Mouse (Mus musculus) midbrain, embryonic 16.5 days (tissue): ENCODE data around the gene Olfr612. TPM values are rescaled to one million over a fixed set of nuclear protein-coding genes. Genes with fewer than 3 reads are reported as not detected.
"Not testable (repeated sequence)": the region's sequence is repeated elsewhere in the genome, so short reads cannot be mapped to it uniquely, and the experiment has no call there.

Experiments
- ATAC-seq: fragments of 200-750 bp; cut with Nextera tagmentation; 2 replicates; pipeline ENCODE4 v1.8.0; 2017; ENCODE audit warnings: moderate TSS enrichment
- H3K27ac ChIP-seq: fragments of 300-500 bp; sonication (generic); 2 replicates; pipeline ENCODE4 v1.5.1; 2014; ENCODE audit warnings: mild to moderate bottlenecking, low read length, mixed read lengths
- H3K27me3 ChIP-seq: fragments of 300-500 bp; sonication (generic); 2 replicates; pipeline ENCODE4 v1.6.1; 2014; ENCODE audit warnings: low read depth, low read length, mixed read lengths; ENCODE audit not compliant: control insufficient read depth, insufficient read depth
- H3K36me3 ChIP-seq: fragments of 300-500 bp; sonication (generic); 2 replicates; pipeline ENCODE4 v1.6.1; 2014; ENCODE audit warnings: mild to moderate bottlenecking, low read length, moderate library complexity, mixed read lengths; ENCODE audit not compliant: control insufficient read depth, insufficient read depth
- H3K4me1 ChIP-seq: fragments of 300-500 bp; sonication (generic); 2 replicates; pipeline ENCODE4 v1.6.1; 2014; ENCODE audit warnings: mild to moderate bottlenecking, low read length, mixed read lengths; ENCODE audit not compliant: control insufficient read depth, insufficient read depth
- H3K4me2 ChIP-seq: fragments of 300-500 bp; sonication (generic); 2 replicates; pipeline ENCODE4 v1.6.1; 2014; ENCODE audit warnings: mild to moderate bottlenecking, low read length, mixed read lengths
- H3K4me3 ChIP-seq: fragments of 300-500 bp; sonication (generic); 2 replicates; pipeline ENCODE4 v1.5.1; 2014; ENCODE audit warnings: low read depth, mild to moderate bottlenecking, low read length, moderate library complexity, mixed read lengths
- H3K9ac ChIP-seq: fragments of 300-500 bp; sonication (generic); 2 replicates; pipeline ENCODE4 v1.6.1; 2014; ENCODE audit warnings: low read depth, low read length, mixed read lengths
- H3K9me3 ChIP-seq: fragments of 300-500 bp; sonication (generic); replicated peaks from 2 replicates; pipeline ENCODE4 v1.6.1; 2014; ENCODE audit warnings: mild to moderate bottlenecking, low read length, mixed read lengths; ENCODE audit not compliant: control insufficient read depth, poor library complexity, severe bottlenecking
- WGBS: fragments of 180-500 bp; shearing (Covaris S2); extraction: QIAGEN DNeasy Blood & Tissue Kit; methylation state at CpG from one replicate; pipeline ENCODE4 v1.1.7; 2014; 5-methylcytosine and 5-hydroxymethylcytosine counted together
- polyA plus RNA-seq: library from polyadenylated mRNA; unstranded; fragments of >200 nt; fragmentation: Nextera tagmentation; extraction: Ambion mirVana; gene quantifications from 2 replicates; pipeline ENCODE4 v1.2.1, GENCODE M21; 2015

Gene Olfr612
- not detected in 2 replicates for polyA plus RNA-seq

GRCm38 (mm10) chr7:103542617-103543016 lies at the start of gene Olfr612:
Gene Olfr612 (minus strand): TSS chr7:103542717.
- H3K36me3 ChIP-seq, H3K4me1 ChIP-seq, H3K4me2 ChIP-seq, H3K27ac ChIP-seq, H3K9ac ChIP-seq, H3K27me3 ChIP-seq, ATAC-seq, H3K9me3 ChIP-seq, H3K4me3 ChIP-seq: not testable (repeated sequence)
- 81% methylated on average over 2 of the region's 2 CpGs for WGBS

GRCm38 (mm10) chr7:103589803-103590202 lies 47.3 kb upstream of the Olfr612 start, which contains the start of gene Olfr618:
Gene Olfr618 (plus strand): TSS chr7:103590103.
- H3K36me3 ChIP-seq, result no peaks in the 10 kb centered on the region

GRCm38 (mm10) chr7:103572761-103573160 lies 30.2 kb upstream of the Olfr612 start, which contains the start of gene Olfr617:
Gene Olfr617 (plus strand): TSS chr7:103573061.
- Histone ChIP-seq H3K27me3 (no peaks in the 10 kb centered on the region), H3K4me3 (no peak within 1 kb of the TSS), H3K4me2 (no peak within 1 kb of the TSS), H3K36me3 (no peaks in the 10 kb centered on the region), H3K9ac (no peak within 1 kb of the TSS), H3K4me1 (no peaks in the 10 kb centered on the region), H3K27ac (no peak within 1 kb of the TSS), H3K9me3 (no peaks in the 10 kb centered on the region)
- ATAC-seq, result no peak
- 91% methylated on average over 1 of the region's 1 CpGs for WGBS

More at GRCm38 (mm10) chr7:103589803-103590202, 47.3 kb upstream of the Olfr612 start, which contains the start of gene Olfr618:
- Histone ChIP-seq H3K27me3 (no peaks in the 10 kb centered on the region), H3K4me1 (no peaks in the 10 kb centered on the region), H3K9me3 (no peaks in the 10 kb centered on the region), H3K4me2 (no peak within 1 kb of the TSS), H3K27ac (no peak within 1 kb of the TSS), H3K9ac (no peak within 1 kb of the TSS), H3K4me3 (no peak within 1 kb of the TSS)
- WGBS, result 57% methylated on average over 2 of the region's 2 CpGs
- no peak for ATAC-seq

GRCm38 (mm10) chr7:103569043-103569442 lies 26.5 kb upstream of the Olfr612 start, which contains the start of gene Olfr616:
Gene Olfr616 (minus strand): TSS chr7:103569143.
- no peak for ATAC-seq
- no peaks in the 10 kb centered on the region for H3K27me3 ChIP-seq
- 78% methylated on average over 3 of the region's 3 CpGs for WGBS
- no peaks in the 10 kb centered on the region for H3K9me3 ChIP-seq
- H3K27ac ChIP-seq, result no peak within 1 kb of the TSS
- H3K4me3 ChIP-seq, result no peak within 1 kb of the TSS
- no peak within 1 kb of the TSS for H3K9ac ChIP-seq
- H3K4me2 ChIP-seq, result no peak within 1 kb of the TSS
- no peaks in the 10 kb centered on the region for H3K4me1 ChIP-seq
- H3K36me3 ChIP-seq, result no peaks in the 10 kb centered on the region

GRCm38 (mm10) chr7:103555779-103556178 lies 13.3 kb upstream of the Olfr612 start, which contains the start of gene Olfr615:
Gene Olfr615 (plus strand): TSS chr7:103556079.
- Histone ChIP-seq H3K4me3 (no peak within 1 kb of the TSS), H3K27me3 (no peaks in the 10 kb centered on the region), H3K4me2 (no peak within 1 kb of the TSS), H3K36me3 (no peaks in the 10 kb centered on the region), H3K9ac (no peak within 1 kb of the TSS), H3K4me1 (no peaks in the 10 kb centered on the region), H3K27ac (no peak within 1 kb of the TSS), H3K9me3 (no peaks in the 10 kb centered on the region)
- no peak for ATAC-seq
- WGBS, result 90% methylated on average over 2 of the region's 2 CpGs

GRCm38 (mm10) chr7:103547774-103548173 lies 5.3 kb upstream of the Olfr612 start, which contains the start of gene Olfr613:
Gene Olfr613 (plus strand): TSS chr7:103548074.
- no peaks in the 10 kb centered on the region for H3K27me3 ChIP-seq
- no peaks in the 10 kb centered on the region for H3K4me1 ChIP-seq
- H3K4me3 ChIP-seq, result no peak within 1 kb of the TSS
- H3K27ac ChIP-seq, result no peak within 1 kb of the TSS
- no peaks in the 10 kb centered on the region for H3K36me3 ChIP-seq
- H3K9ac ChIP-seq, result no peak within 1 kb of the TSS
- WGBS, result 81% methylated on average over 2 of the region's 2 CpGs
- H3K4me2 ChIP-seq, result no peak within 1 kb of the TSS
- no peak for ATAC-seq
- H3K9me3 ChIP-seq, result no peaks in the 10 kb centered on the region

- H3K9ac ChIP-seq, H3K36me3 ChIP-seq: not testable (repeated sequence)
Observed at GRCm38 (mm10) chr7:103520746-103521145, 21.8 kb downstream of the Olfr612 start, which contains the start of gene Olfr611. Gene Olfr611 (minus strand): TSS chr7:103520846.

GRCm38 (mm10) chr7:103512022-103512421 lies 30.5 kb downstream of the Olfr612 start, which contains the start of gene Olfr610:
Gene Olfr610 (minus strand): TSS chr7:103512122.
- 90% methylated on average over 2 of the region's 2 CpGs for WGBS
- H3K27ac ChIP-seq, result no peak within 1 kb of the TSS
- H3K4me3 ChIP-seq, result no peak within 1 kb of the TSS
- ATAC-seq, result no peak
- no peak within 1 kb of the TSS for H3K4me2 ChIP-seq
- no peak within 1 kb of the TSS for H3K9ac ChIP-seq
- H3K36me3 ChIP-seq, result no peaks in the 10 kb centered on the region
- H3K9me3 ChIP-seq, result no peaks in the 10 kb centered on the region
- no peaks in the 10 kb centered on the region for H3K27me3 ChIP-seq
- no peaks in the 10 kb centered on the region for H3K4me1 ChIP-seq

More at GRCm38 (mm10) chr7:103520746-103521145, 21.8 kb downstream of the Olfr612 start, which contains the start of gene Olfr611:
- not testable (repeated sequence) for H3K27me3 ChIP-seq, H3K27ac ChIP-seq, H3K4me3 ChIP-seq, H3K4me2 ChIP-seq, H3K9me3 ChIP-seq, H3K4me1 ChIP-seq, ATAC-seq
- 69% methylated on average over 1 of the region's 1 CpGs for WGBS

GRCm38 (mm10) chr7:103497962-103498361 lies 44.6 kb downstream of the Olfr612 start, which contains the start of gene Olfr609:
Gene Olfr609 (minus strand): TSS chr7:103498062.
- no peak for ATAC-seq
- Histone ChIP-seq H3K4me2 (no peak within 1 kb of the TSS), H3K9me3 (no peaks in the 10 kb centered on the region), H3K27ac (no peak within 1 kb of the TSS), H3K36me3 (no peaks in the 10 kb centered on the region), H3K27me3 (no peaks in the 10 kb centered on the region), H3K4me1 (no peaks in the 10 kb centered on the region), H3K4me3 (no peak within 1 kb of the TSS), H3K9ac (no peak within 1 kb of the TSS)
- WGBS, result 69% methylated on average over 1 of the region's 1 CpGs
